Mouse (Mus musculus) frontal cortex, adult (tissue): ENCODE data around the gene Tmem178b.

Experiments used
- ATAC-seq: cut with Nextera tagmentation; 2 replicates; pipeline ENCODE4 v1.9.2; 2017; ENCODE audit warnings: mild to moderate bottlenecking, moderate library complexity, mixed read lengths; ENCODE audit not compliant: low TSS enrichment

Gene Tmem178b

GRCm38 (mm10) chr6:40078353-40078752 is 205.3 kb downstream of the Tmem178b start:
- ATAC-seq, result no peak

DNA sequence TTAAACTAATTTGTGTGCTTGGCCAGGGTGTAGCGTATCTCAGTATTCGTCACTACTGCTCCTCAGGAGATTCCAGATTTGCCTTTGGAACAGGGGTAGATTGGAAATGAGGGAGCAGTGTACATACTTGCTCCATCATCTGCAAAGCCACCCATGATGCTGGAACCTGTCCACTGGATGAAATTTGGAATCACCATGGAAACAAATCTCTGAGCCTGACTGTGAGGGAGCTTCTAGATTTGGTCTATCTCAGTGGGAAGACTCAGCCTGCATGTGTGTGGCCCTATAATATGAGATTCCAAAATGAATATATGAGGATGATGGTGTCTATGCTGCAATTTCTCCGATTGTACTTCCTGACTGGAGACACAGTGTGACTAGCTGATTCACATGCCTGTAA is 210.7 kb downstream of the Tmem178b start:
- ATAC-seq, result peak; percentile 60

DNA sequence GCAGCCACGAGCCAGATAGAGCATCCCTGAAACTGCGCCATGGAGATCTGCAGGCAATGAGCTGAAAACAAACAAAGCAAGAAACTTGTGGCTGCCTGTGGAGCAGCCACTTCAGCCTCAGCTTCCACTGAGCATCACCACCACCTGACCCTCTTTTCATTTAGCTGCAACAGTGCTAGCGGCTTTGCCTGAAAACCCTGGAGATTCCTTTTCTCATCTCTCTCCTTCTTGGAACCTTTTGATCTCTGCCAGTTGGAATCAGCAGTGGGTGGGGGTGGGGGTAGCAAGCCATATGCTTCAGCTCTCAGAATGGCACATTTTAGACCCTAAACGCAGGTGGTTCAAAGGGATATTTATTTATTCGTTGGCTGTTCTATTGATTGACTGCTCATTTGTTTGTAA is 218.2 kb downstream of the Tmem178b start:
- peak; percentile 17; the same call in 1 of the 2 replicates for ATAC-seq

GRCm38 (mm10) chr6:40098498-40098897 is 225.4 kb downstream of the Tmem178b start:
- peak; percentile 66 for ATAC-seq

DNA sequence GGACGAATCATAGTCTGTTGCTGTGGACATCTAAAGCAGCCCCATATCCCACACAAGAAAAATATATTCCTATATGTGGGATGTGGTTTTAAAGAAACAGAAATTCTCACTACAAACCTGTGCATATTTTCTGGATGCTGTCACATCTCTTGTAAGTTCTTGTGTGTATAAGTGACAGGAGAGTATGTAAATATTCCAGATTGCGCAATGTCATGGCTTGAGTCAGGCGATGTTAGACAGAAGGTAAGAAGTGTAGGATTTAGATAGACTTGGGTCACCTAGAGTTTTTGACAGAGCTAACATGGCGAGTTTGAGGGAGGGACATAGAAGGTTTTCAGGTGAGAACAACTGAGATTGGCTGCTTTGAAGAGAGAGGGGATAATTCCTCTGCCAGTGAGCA is 228.7 kb downstream of the Tmem178b start:
- ATAC-seq, result no peak

DNA sequence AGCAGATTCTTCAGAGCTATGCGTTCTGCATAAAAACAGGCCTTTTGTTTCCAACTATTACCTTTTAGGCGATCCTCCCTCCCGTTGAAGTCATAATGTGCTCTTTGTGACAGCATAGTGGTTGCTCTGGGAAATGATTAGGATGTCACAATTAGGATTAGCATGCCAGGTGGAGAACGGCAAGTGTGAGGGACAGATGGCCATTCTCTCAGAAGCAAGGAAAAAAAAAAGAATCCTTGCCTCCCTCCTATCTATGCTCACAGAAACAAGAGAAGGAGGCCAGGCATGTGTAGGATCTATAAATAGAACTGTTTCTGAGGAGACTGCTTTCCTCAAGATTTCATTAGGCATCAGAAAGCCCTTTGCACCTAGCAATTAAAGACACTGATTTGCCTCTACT is 229.8 kb downstream of the Tmem178b start:
- peak; percentile 41 for ATAC-seq

GRCm38 (mm10) chr6:40110029-40110428 is 237.0 kb downstream of the Tmem178b start:
- no peak for ATAC-seq

DNA sequence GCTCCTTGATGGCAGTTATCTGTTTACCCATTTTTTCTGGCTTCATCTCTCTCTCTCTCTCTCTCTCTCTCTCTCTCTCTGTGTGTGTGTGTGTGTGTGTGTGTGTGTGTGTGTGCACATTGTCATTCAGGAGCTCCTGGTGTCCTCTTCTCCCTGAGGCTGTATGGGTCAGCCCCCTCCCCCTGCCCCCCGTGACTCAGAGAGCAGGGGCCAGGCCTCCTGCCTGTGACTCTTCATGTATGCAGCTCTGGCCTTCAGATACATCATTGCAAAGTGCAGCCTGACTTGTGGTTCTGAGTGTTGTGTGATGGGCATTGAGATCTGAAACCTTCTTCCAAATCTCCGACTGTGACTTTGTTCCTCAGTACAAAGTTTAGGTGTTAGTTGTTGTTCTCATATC is 237.7 kb downstream of the Tmem178b start:
- no peak for ATAC-seq

GRCm38 (mm10) chr6:40112488-40112887 is 239.4 kb downstream of the Tmem178b start:
- ATAC-seq, result peak; percentile 81

GRCm38 (mm10) chr6:40116225-40116624 is 243.2 kb downstream of the Tmem178b start:
- ATAC-seq, result no peak

DNA sequence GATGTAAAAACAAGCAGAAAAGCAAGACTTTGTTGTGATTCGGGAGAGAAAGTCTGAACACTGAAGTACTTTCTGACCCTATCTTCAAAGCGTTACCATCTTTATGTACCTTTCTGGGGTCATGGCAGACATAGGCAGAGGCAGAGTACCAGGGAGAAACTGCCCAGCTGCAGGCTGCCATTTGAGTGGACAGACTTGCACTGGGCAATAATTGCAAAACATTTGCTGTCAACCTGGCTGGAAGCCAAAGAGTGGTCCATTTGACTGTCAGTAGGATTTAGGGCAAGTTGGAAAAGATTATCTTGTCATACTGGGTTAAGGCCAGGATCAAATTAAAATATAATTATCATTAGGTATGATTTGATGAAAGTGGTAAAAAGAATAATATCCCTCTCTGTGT is 247.1 kb downstream of the Tmem178b start:
- ATAC-seq, result no peak

DNA sequence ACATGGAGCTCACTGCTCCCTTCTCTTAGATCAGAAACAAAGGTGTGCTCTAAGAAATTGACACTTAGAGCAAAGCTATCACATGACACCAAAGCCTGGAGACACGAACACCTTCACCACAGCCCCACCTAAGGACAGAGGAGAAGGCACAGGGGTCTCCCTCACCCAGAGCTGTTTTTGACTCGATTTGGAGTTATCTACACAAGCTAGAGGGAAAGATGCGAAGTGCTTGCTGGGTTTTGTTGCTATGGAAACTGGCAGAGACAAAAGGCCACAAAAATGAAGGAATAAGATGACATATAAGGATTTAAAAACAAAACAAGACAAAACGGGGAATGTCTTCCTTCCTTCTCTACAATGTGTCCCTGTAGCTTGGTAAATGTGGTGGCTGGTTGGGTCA is 248.4 kb downstream of the Tmem178b start:
- ATAC-seq, result peak; percentile 33

GRCm38 (mm10) chr6:40123070-40123690 is 250.1 kb downstream of the Tmem178b start:
- peak; percentile 25 for ATAC-seq

- no peak for ATAC-seq
Measured at GRCm38 (mm10) chr6:40123960-40124359, 250.9 kb downstream of the Tmem178b start.

DNA sequence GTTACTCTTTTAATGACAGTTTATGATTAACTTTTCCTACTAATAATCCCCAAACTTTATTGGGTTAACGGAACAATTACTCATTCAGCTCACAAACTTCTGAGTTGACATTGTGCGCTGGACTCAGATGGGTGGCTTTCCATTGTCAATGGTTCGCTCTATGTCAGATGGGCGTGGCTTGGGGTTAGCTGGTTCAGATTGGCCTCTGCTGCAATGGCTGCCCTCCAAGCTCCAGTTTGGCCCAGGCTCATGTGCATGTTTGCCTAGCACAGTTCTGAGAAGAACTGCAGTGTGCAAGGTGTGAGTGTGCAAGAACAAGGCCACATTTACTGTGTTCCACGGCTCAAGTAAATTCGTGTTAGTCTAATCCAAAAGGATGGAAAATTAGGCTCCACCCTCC is 255.6 kb downstream of the Tmem178b start:
- no peak for ATAC-seq

GRCm38 (mm10) chr6:40131936-40132335 is 258.9 kb downstream of the Tmem178b start:
- ATAC-seq, result no peak

GRCm38 (mm10) chr6:40133436-40133835 is 260.4 kb downstream of the Tmem178b start:
- no peak for ATAC-seq

GRCm38 (mm10) chr6:40135716-40136115 is 262.6 kb downstream of the Tmem178b start:
- peak; percentile 38 for ATAC-seq

DNA sequence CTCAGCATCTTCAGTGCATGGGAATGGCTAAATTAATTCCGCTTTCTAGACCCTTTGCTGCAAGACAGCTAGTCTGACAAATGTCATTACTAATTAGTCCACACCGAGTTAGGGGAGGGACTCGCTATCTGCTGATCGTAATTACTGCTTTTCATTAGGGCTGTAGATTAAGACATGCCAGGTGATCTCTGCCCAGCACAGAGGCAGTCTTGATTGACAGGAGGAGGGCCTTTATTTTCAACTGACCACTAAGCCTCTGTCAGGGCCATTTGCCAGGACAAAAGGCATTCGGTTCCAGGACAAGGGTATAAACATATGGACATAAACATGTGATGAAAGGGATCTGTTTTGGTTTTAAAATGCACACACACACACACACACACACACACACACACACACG is 264.3 kb downstream of the Tmem178b start:
- no peak for ATAC-seq

GRCm38 (mm10) chr6:40137831-40138520 is 264.9 kb downstream of the Tmem178b start:
- ATAC-seq, result peak; percentile 29

GRCm38 (mm10) chr6:40142582-40142981 is 269.5 kb downstream of the Tmem178b start:
- peak; percentile 6; the same call in 1 of the 2 replicates for ATAC-seq

DNA sequence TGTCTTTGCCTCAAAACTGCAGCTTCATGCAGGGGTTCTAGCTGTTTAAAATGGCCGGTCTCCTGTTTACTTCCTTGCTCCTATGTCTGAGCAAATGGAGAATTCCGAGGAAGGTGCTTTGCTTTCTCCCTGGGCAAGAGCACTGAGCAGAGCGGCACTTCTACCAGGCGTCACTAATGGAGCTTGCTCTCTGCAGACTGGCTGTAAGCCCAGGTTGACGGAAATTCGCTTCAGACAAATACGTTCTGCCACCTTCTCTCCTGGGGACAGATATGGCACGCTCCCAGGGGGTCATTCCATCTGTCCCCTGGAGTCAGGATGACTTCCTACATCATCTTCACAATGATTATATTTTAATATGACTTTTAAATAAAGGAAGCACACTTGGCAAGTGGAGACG is 271.3 kb downstream of the Tmem178b start:
- no peak for ATAC-seq

GRCm38 (mm10) chr6:40145601-40146000 is 272.5 kb downstream of the Tmem178b start:
- ATAC-seq, result no peak

DNA sequence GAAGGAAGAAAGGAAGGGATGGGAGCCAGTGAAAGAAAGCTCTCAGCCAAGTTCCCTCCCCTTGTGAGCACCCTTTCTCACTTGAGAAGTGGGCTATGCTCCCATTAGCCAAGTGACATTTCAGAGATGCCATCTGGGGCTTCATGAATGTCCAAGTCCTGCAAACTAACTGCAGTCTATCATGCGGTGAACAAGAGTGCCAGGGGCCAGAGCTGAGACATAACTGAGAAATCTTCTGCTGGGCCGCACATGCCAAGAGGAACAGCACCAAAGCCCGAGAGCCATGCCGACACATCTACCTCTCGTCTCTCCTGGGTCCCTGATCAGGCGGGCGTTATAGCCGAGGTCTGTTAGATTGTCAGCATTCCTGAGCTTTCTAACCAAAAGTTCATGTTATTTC is 279.2 kb downstream of the Tmem178b start:
- no peak for ATAC-seq
